Mouse (Mus musculus): Measurements from ENCODE around the gene Cfap99. TPM values are rescaled to one million over a fixed set of nuclear protein-coding genes. Genes with fewer than 3 reads are reported as not detected.

Gene Cfap99
- 0.09 and 0.15 TPM in 2 replicates for polyA plus RNA-seq (2014; fragmentation: Nextera tagmentation; extraction: Ambion mirVana)

DNA sequence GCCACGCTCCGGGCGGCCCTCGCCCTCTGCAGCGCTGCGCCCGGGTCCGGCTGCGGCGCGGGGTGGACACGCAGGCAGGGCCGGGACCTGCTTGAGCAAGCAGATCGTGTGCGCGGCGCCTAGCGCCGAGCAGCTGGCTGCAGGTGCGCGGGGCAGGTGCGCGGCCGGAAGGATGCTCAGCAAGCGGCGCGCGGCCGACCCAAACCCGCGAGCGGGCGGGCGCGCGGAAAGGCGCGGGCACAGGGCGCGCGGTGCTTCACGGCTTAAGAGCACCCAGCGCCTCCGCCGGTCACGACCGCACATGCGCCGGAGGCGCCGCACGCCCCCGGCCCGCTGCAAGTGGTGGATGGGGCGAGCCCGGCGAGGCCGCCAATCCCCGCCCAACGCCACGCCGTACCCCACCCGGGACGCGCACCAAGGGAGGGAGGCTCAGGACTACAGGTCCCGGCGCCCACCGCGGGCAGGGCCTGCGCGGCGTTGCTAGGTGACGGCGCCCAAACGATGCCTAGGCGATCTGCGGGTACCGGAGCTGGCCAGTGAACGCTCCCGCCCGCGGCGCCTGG lies at the start of gene Cfap99, which contains the start of gene Zfyve28:
Gene Cfap99, plus strand, starts transcription at position 447 of the 563 bp plus-strand sequence.
Gene Zfyve28, minus strand, starts transcription at position 296 of the 563 bp plus-strand sequence.
- no peaks in the 10 kb centered on the region for H3K36me3 ChIP-seq (replicated peaks; ENCODE audit: control insufficient read depth, insufficient read depth)
- peak; percentile 99 for ATAC-seq (ENCODE audit: low FRiP score)
- peak within 1 kb of the TSS; percentile 75 for H3K9ac ChIP-seq
- H3K4me2 ChIP-seq (replicated peaks): peak within 1 kb of the TSS; percentile 92
- WGBS: under 1% methylated on average over 72 of the region's 83 CpGs
- DNase-seq (ENCODE audit: low spot score): peak; percentile 91
- no peak within 1 kb of the TSS for H3K27ac ChIP-seq
- no peaks in the 10 kb centered on the region for H3K9me3 ChIP-seq (ENCODE audit: control insufficient read depth, low read length)
- H3K27me3 ChIP-seq (ENCODE audit: control insufficient read depth, insufficient read depth, low read length): peaks cover 24% of the 10 kb centered on the region
- peaks cover 10% of the 10 kb centered on the region for H3K4me1 ChIP-seq (replicated peaks; ENCODE audit: control insufficient read depth, insufficient read depth, low read length)
- peak within 1 kb of the TSS; percentile 77 for H3K4me3 ChIP-seq (replicated peaks; ENCODE audit: low read length)

DNA sequence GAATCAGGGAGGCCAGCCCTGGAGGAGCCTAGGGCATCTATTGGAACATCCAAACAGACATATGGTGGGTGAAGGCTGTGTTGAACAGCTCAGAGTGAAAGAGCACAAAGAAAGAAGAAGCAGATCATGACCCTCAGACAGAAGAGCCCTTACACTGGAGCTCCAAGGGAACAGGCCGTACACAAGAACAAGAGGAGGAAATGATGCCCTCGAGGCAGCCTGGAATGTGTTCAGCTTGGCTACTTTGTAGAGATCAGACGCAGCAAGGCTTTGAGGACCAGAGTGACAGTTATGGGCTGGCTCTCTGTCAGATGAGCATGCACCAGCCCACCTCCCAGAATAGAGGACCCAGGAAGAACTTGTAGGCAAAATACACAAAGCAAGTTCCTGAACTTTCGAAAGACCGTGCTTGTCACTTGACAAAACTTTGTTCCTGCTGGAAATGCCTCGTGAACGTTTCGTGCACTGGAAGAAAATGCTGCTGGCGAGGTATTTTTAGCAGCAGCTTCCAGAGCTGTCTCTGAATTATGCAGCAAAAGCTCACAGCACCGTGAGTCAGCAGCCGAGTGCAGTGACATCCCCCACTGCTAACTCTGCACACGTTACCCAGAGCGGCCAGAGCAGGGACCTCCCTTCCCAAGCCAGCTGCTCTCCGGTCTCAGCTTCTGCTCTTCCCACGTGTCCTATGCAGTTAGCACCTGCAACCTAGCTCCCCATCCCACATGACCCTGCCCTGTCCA lies 46.0 kb upstream of the Cfap99 start:
- H3K9me3 ChIP-seq (ENCODE audit: control insufficient read depth, low read length): no peaks in the 10 kb centered on the region
- WGBS: 38% methylated on average over 15 of the region's 15 CpGs
- 0 out of 2 replicates have a peak, but pooled peaks cover 7% of the 10 kb centered on the region for H3K4me1 ChIP-seq (replicated peaks; ENCODE audit: control insufficient read depth, insufficient read depth, low read length)
- no peak overlapping the region for H3K27ac ChIP-seq
- ATAC-seq (ENCODE audit: low FRiP score): no peak
- no peaks in the 10 kb centered on the region for H3K27me3 ChIP-seq (ENCODE audit: control insufficient read depth, insufficient read depth, low read length)
- no peak overlapping the region for H3K9ac ChIP-seq
- H3K4me2 ChIP-seq (replicated peaks): no peak overlapping the region
- no peaks in the 10 kb centered on the region for H3K36me3 ChIP-seq (replicated peaks; ENCODE audit: control insufficient read depth, insufficient read depth)
- DNase-seq (ENCODE audit: low spot score): peak; percentile 36
- H3K4me3 ChIP-seq (replicated peaks; ENCODE audit: low read length): no peak overlapping the region

DNA sequence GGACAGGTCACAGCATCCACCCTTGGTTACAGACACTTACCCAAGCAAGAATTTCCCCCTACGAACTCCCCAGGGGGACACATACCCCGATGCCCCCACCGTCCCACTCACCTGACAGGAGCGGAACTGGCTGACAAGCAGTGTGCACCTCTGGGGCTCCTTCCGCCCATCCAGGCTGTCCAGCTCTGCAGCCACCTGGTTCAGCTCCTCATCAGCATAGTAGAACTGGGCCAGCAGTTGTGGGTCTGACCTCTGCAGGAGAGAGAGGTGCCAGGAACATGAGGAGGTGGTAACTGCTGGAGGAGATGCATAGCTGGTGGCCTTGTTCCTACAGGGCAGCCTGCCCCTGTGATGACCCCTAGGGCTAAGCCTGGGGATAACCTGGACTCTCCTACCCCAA lies 45.3 kb upstream of the Cfap99 start:
- Histone ChIP-seq H3K27me3 (ENCODE audit: control insufficient read depth, insufficient read depth, low read length) (no peaks in the 10 kb centered on the region), H3K9ac (no peak overlapping the region), H3K4me1 (replicated peaks; ENCODE audit: control insufficient read depth, insufficient read depth, low read length) (0 out of 2 replicates have a peak, but pooled peaks cover 7% of the 10 kb centered on the region), H3K27ac (no peak overlapping the region), H3K36me3 (replicated peaks; ENCODE audit: control insufficient read depth, insufficient read depth) (no peaks in the 10 kb centered on the region), H3K4me2 (replicated peaks) (no peak overlapping the region), H3K4me3 (replicated peaks; ENCODE audit: low read length) (no peak overlapping the region), H3K9me3 (ENCODE audit: control insufficient read depth, low read length) (no peaks in the 10 kb centered on the region)
- DNase-seq (ENCODE audit: low spot score) (no peak), ATAC-seq (ENCODE audit: low FRiP score) (no peak)
- 82% methylated on average over 5 of the region's 5 CpGs for WGBS

GRCm38 (mm10) chr5:34246443-34246842 lies 42.0 kb upstream of the Cfap99 start:
- no peaks in the 10 kb centered on the region for H3K36me3 ChIP-seq (replicated peaks; ENCODE audit: control insufficient read depth, insufficient read depth)
- H3K27me3 ChIP-seq (ENCODE audit: control insufficient read depth, insufficient read depth, low read length): no peaks in the 10 kb centered on the region
- H3K4me3 ChIP-seq (replicated peaks; ENCODE audit: low read length): no peak overlapping the region
- no peak overlapping the region for H3K27ac ChIP-seq
- H3K4me2 ChIP-seq (replicated peaks): no peak overlapping the region
- no peaks in the 10 kb centered on the region for H3K9me3 ChIP-seq (ENCODE audit: control insufficient read depth, low read length)
- ATAC-seq (ENCODE audit: low FRiP score) (no peak), DNase-seq (ENCODE audit: low spot score) (no peak)
- H3K4me1 ChIP-seq (replicated peaks; ENCODE audit: control insufficient read depth, insufficient read depth, low read length): peaks cover 19% of the 10 kb centered on the region; the same call in 1 of the 2 replicates
- H3K9ac ChIP-seq: no peak overlapping the region
- 93% methylated on average over 3 of the region's 3 CpGs for WGBS

DNA sequence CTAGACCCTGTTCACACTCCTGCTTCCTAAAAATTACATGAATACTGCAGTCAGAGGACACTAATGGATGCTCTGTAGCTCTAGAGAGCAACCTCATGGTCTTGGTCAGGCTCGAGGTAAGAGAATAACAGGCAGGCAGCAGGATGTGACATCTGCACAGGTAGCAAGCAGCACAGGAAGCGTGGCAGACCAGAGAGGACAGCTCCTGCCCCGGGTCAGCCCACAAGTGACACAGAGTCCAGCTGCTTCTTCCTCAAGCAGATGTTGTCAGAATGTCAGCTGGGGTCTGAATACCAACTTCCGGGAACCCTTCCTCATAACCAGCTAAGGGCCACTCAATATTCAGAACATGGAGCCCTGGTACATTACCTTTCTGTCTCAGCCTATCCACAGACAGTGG lies 39.3 kb upstream of the Cfap99 start:
- Histone ChIP-seq H3K36me3 (replicated peaks; ENCODE audit: control insufficient read depth, insufficient read depth) (no peaks in the 10 kb centered on the region), H3K9me3 (ENCODE audit: control insufficient read depth, low read length) (no peaks in the 10 kb centered on the region), H3K27ac (no peak overlapping the region), H3K4me3 (replicated peaks; ENCODE audit: low read length) (no peak overlapping the region), H3K9ac (no peak overlapping the region), H3K27me3 (ENCODE audit: control insufficient read depth, insufficient read depth, low read length) (no peaks in the 10 kb centered on the region), H3K4me2 (replicated peaks) (no peak overlapping the region), H3K4me1 (replicated peaks; ENCODE audit: control insufficient read depth, insufficient read depth, low read length) (peaks cover 28% of the 10 kb centered on the region)
- 88% methylated on average over 4 of the region's 4 CpGs for WGBS
- ATAC-seq (ENCODE audit: low FRiP score) (no peak), DNase-seq (ENCODE audit: low spot score) (no peak)

- Histone ChIP-seq H3K4me3 (replicated peaks; ENCODE audit: low read length) (no peak overlapping the region), H3K36me3 (replicated peaks; ENCODE audit: control insufficient read depth, insufficient read depth) (no peaks in the 10 kb centered on the region), H3K9ac (no peak overlapping the region), H3K4me1 (replicated peaks; ENCODE audit: control insufficient read depth, insufficient read depth, low read length) (peaks cover 28% of the 10 kb centered on the region), H3K9me3 (ENCODE audit: control insufficient read depth, low read length) (no peaks in the 10 kb centered on the region), H3K27me3 (ENCODE audit: control insufficient read depth, insufficient read depth, low read length) (no peaks in the 10 kb centered on the region), H3K27ac (no peak overlapping the region), H3K4me2 (replicated peaks) (no peak overlapping the region)
- WGBS: 73% methylated on average over 3 of the region's 3 CpGs
- DNase-seq (ENCODE audit: low spot score): no peak
- ATAC-seq (ENCODE audit: low FRiP score): no peak
Measured at GRCm38 (mm10) chr5:34250090-34250489, 38.3 kb upstream of the Cfap99 start.

DNA sequence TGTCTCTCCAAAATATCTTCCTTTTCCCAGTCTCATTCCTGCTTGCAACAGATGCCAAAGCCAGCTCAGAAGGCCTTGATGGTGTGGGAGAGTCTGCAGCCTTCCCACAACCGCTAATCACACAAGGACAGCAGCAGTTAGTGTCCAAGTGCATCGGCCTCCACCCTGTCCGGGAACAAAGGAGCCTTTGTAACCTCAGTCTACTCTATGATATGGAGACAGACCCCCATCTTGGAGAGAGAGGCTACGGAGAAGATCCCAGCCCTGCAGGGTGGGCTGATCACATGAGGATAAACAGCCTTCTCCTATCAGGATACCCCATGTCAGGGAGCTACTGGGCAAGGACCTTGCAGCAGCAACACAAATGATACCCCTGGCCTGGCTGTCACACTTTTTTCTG lies 36.6 kb upstream of the Cfap99 start:
- peaks cover 28% of the 10 kb centered on the region for H3K4me1 ChIP-seq (replicated peaks; ENCODE audit: control insufficient read depth, insufficient read depth, low read length)
- H3K9ac ChIP-seq: no peak overlapping the region
- H3K9me3 ChIP-seq (ENCODE audit: control insufficient read depth, low read length): no peaks in the 10 kb centered on the region
- H3K27me3 ChIP-seq (ENCODE audit: control insufficient read depth, insufficient read depth, low read length): no peaks in the 10 kb centered on the region
- no peak overlapping the region for H3K4me3 ChIP-seq (replicated peaks; ENCODE audit: low read length)
- H3K36me3 ChIP-seq (replicated peaks; ENCODE audit: control insufficient read depth, insufficient read depth): no peaks in the 10 kb centered on the region
- DNase-seq (ENCODE audit: low spot score) (no peak), ATAC-seq (ENCODE audit: low FRiP score) (no peak)
- H3K27ac ChIP-seq: peak overlapping the region; percentile 68
- H3K4me2 ChIP-seq (replicated peaks): no peak overlapping the region
- 33% methylated on average over 4 of the region's 4 CpGs for WGBS

DNA sequence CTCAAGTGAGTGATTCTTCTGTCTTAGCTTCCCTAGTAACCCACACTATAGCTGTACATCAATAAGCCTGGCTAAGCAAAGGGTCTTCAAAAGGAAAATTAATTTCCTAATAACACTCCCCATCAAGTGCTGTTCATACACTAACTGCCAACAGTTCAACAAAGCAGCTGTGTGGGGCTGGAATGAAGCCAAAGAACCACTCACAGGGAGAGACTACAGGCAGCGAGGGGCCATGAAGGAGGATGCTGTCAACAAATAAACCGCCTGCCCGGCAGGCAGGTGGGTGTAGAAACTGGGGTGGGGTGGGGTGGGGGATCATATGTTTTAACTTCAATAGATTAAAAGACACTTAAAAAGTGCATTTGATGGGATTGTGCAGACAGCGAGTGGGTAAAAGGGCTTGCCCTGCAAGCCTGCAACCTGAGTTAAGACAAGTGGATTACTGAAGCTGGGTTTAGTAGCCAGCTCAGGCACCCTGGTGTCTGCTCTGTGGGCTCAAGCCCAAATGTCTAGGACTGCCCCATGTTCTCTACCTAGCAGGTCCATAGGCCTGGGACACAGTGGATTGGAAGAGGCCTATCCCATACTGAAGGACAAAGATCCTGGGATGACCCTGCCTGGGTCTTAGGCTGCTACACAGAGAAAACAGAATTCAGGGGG lies 36.0 kb upstream of the Cfap99 start:
- peaks cover 28% of the 10 kb centered on the region for H3K4me1 ChIP-seq (replicated peaks; ENCODE audit: control insufficient read depth, insufficient read depth, low read length)
- no peak overlapping the region for H3K4me3 ChIP-seq (replicated peaks; ENCODE audit: low read length)
- DNase-seq (ENCODE audit: low spot score): peak; percentile 80
- H3K27ac ChIP-seq: peak overlapping the region; percentile 68
- 37% methylated on average over 4 of the region's 4 CpGs for WGBS
- no peak overlapping the region for H3K9ac ChIP-seq
- H3K36me3 ChIP-seq (replicated peaks; ENCODE audit: control insufficient read depth, insufficient read depth): no peaks in the 10 kb centered on the region
- H3K27me3 ChIP-seq (ENCODE audit: control insufficient read depth, insufficient read depth, low read length): no peaks in the 10 kb centered on the region
- ATAC-seq (ENCODE audit: low FRiP score): peak; percentile 63; the same call in 1 of the 2 replicates
- H3K9me3 ChIP-seq (ENCODE audit: control insufficient read depth, low read length): no peaks in the 10 kb centered on the region
- no peak overlapping the region for H3K4me2 ChIP-seq (replicated peaks)

DNA sequence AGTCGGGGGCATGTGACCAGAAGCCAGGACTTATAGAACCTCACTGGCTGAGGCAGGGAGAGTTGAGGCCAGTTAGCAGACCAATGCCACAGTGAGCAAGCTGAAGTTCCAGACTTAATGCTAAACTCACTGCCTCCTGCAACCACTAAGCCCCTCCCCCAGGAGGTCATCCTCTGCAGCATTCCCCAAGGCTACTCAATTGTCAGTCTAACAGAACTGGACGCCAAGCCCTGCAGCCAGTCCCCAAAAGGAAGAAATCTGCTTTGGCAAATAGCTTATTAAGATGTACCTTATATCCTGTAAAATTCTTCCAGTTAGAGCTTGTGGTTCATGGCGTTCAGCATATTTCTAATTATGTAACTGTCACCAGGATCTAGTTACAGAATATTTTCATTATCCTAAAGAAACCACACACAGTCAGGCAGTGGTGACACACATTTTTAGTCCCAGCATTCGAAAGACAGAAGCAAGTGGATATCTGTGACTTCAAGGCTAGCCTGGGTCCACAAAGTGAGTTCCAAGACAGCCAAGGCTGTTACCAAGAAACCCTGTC lies 35.4 kb upstream of the Cfap99 start:
- Histone ChIP-seq H3K9ac (no peak overlapping the region), H3K27me3 (ENCODE audit: control insufficient read depth, insufficient read depth, low read length) (no peaks in the 10 kb centered on the region), H3K4me1 (replicated peaks; ENCODE audit: control insufficient read depth, insufficient read depth, low read length) (peaks cover 28% of the 10 kb centered on the region), H3K27ac (peak overlapping the region; percentile 68), H3K9me3 (ENCODE audit: control insufficient read depth, low read length) (no peaks in the 10 kb centered on the region), H3K4me3 (replicated peaks; ENCODE audit: low read length) (no peak overlapping the region), H3K4me2 (replicated peaks) (no peak overlapping the region), H3K36me3 (replicated peaks; ENCODE audit: control insufficient read depth, insufficient read depth) (no peaks in the 10 kb centered on the region)
- WGBS: 45% methylated on average over 4 of the region's 4 CpGs
- ATAC-seq (ENCODE audit: low FRiP score) (no peak), DNase-seq (ENCODE audit: low spot score) (no peak)
